Mouse (Mus musculus): Measurements from ENCODE around the gene Neurl1a.

GRCm38 (mm10) chr19:47192158-47192557, 13.5 kb downstream of the Neurl1a start:
- no peak for TF ChIP-seq GATA1 (IDR thresholded peaks at IDR 0.05; ENCODE audit: borderline replicate concordance, low read length)
- no peak for TF ChIP-seq FLI1 (IDR thresholded peaks at IDR 0.05; ENCODE audit: low read length)

Measured in megakaryocyte, embryonic 14.5 days (primary cell).